Mouse (Mus musculus) retina, adult 2 months (tissue): ENCODE data around the gene BC052040.

Experiments used
- DNase-seq: peaks from one replicate; pipeline ENCODE4 v3.0.0-alpha.2; 2012; ENCODE audit warnings: low read depth, low spot score

BC052040 gene

GRCm38 (mm10) chr2:115769597-115770305 lies 188.2 kb downstream of the BC052040 start:
- no peak for DNase-seq

GRCm38 (mm10) chr2:115772709-115773108 lies 191.2 kb downstream of the BC052040 start:
- DNase-seq: no peak

GRCm38 (mm10) chr2:115774153-115774908 lies 192.8 kb downstream of the BC052040 start:
- DNase-seq: no peak

- DNase-seq: no peak
Observed at GRCm38 (mm10) chr2:115775488-115776217, 194.1 kb downstream of the BC052040 start.

GRCm38 (mm10) chr2:115776924-115777860 lies 195.7 kb downstream of the BC052040 start:
- DNase-seq: no peak

GRCm38 (mm10) chr2:115780546-115781011 lies 199.1 kb downstream of the BC052040 start:
- no peak for DNase-seq

GRCm38 (mm10) chr2:115785687-115786086 lies 204.2 kb downstream of the BC052040 start:
- no peak for DNase-seq

- no peak for DNase-seq
Observed at GRCm38 (mm10) chr2:115798839-115799238, 217.3 kb downstream of the BC052040 start.

- no peak for DNase-seq
Observed at GRCm38 (mm10) chr2:115808376-115808775, 226.9 kb downstream of the BC052040 start.

- no peak for DNase-seq
Observed at GRCm38 (mm10) chr2:115813316-115813715, 231.8 kb downstream of the BC052040 start.

- no peak for DNase-seq
Observed at GRCm38 (mm10) chr2:115813721-115814120, 232.2 kb downstream of the BC052040 start.

- DNase-seq: no peak
Observed at GRCm38 (mm10) chr2:115817959-115818358, 236.4 kb downstream of the BC052040 start.

- no peak for DNase-seq
Observed at GRCm38 (mm10) chr2:115822361-115822760, 240.8 kb downstream of the BC052040 start.
